Mouse (Mus musculus) heart, postnatal 0 days (tissue): ENCODE data around the gene Bcat1. TPM values are rescaled to one million over a fixed set of nuclear protein-coding genes. Genes with fewer than 3 reads are reported as not detected.

Experiments
- ATAC-seq: fragments of 200-750 bp; cut with Nextera tagmentation; 2 replicates; pipeline ENCODE4 v1.8.0; 2017; ENCODE audit warnings: low read depth, moderate number of reproducible peaks, moderate library complexity; ENCODE audit not compliant: insufficient read depth
- DNase-seq: peaks from one replicate; pipeline ENCODE4 v3.0.0-alpha.2; 2016; ENCODE audit warnings: low spot score
- H3K27ac ChIP-seq: fragments of 300-500 bp; sonication (generic); 2 replicates; pipeline ENCODE4 v1.5.1; 2014; ENCODE audit warnings: low read depth, mild to moderate bottlenecking
- H3K27me3 ChIP-seq: fragments of 300-500 bp; sonication (generic); 2 replicates; pipeline ENCODE4 v1.6.1; 2014; ENCODE audit warnings: low read length, mixed read lengths; ENCODE audit not compliant: control insufficient read depth, insufficient read depth
- H3K36me3 ChIP-seq: fragments of 300-500 bp; sonication (generic); replicated peaks from 2 replicates; pipeline ENCODE4 v1.6.1; 2014; ENCODE audit warnings: low read length, mixed read lengths; ENCODE audit not compliant: control insufficient read depth, insufficient read depth
- H3K4me1 ChIP-seq: fragments of 300-500 bp; sonication (generic); 2 replicates; pipeline ENCODE4 v1.6.1; 2014; ENCODE audit warnings: antibody characterized with exemption; ENCODE audit not compliant: control insufficient read depth, insufficient read depth
- H3K4me2 ChIP-seq: fragments of 300-500 bp; sonication (generic); 2 replicates; pipeline ENCODE4 v1.6.1; 2014; ENCODE audit warnings: low read depth, mild to moderate bottlenecking, low read length, moderate library complexity
- H3K4me3 ChIP-seq: fragments of 300-500 bp; sonication (generic); 2 replicates; pipeline ENCODE4 v1.5.1; 2014; ENCODE audit warnings: low read depth, low read length
- H3K9ac ChIP-seq: fragments of 300-500 bp; sonication (generic); replicated peaks from 2 replicates; pipeline ENCODE4 v1.6.1; 2014; ENCODE audit warnings: low read depth, low read length, mixed read lengths
- H3K9me3 ChIP-seq: fragments of 300-500 bp; sonication (generic); replicated peaks from 2 replicates; pipeline ENCODE4 v1.6.1; 2016; ENCODE audit warnings: low read length; ENCODE audit not compliant: control insufficient read depth
- CTCF ChIP-seq: IDR thresholded peaks from 2 replicates; pipeline ENCODE4 v1.5.1; 2016; ENCODE audit warnings: antibody characterized with exemption, control low read depth, low read depth
- EP300 ChIP-seq: IDR thresholded peaks from 2 replicates; pipeline ENCODE4 v1.6.1; 2016; ENCODE audit warnings: antibody characterized with exemption, low read depth
- WGBS: fragments of 180-500 bp; shearing (Covaris S2); extraction: QIAGEN DNeasy Blood & Tissue Kit; methylation state at CpG from one replicate; pipeline ENCODE4 v1.1.7; 2014; 5-methylcytosine and 5-hydroxymethylcytosine counted together
- polyA plus RNA-seq: library from polyadenylated mRNA; unstranded; fragments of >200 nt; fragmentation: Nextera tagmentation; extraction: Ambion mirVana; gene quantifications from 2 replicates; pipeline ENCODE4 v1.2.1, GENCODE M21; 2015
- total RNA-seq: library from RNA; depleted of rRNA; stranded (reverse); fragments of >200 nt; gene quantifications from 2 replicates; pipeline ENCODE4 v1.2.3, GENCODE M21; 2014; ENCODE audit warnings: low replicate concordance

The Bcat1 gene
- total and polyA plus RNA-seq, 2 experiments from 2014 or later: 0.94 to 2.6 TPM

DNA sequence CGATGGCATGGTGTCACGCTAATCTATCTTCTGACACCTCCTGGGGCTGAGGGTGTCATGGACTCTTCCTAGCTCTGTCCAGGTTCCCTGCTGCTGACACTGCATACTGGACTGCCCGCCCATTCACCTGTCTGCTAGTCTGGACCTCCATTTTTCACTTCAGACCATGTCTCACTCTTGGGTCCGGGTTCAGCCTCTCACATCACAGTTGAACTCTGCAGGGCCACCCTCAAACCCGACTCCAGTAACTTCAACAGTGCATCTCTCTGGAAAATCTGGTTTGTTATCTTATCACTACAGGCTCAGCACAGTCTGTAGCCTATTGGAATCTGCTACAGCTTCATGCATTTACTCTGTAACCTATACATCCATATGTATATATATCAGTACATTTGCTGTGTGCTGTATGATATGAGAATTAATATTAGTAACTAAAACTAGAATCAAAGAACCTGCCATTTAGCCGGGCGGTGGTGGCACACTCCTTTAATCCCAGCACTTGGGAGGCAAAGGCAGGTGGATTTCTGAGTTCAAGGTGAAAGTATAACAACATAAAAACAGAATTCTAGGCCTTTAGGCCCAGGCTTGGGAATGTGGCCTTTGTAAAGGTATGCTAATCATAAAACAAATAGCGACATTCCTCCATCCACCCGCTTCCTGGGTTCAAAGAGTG is 3.2 kb upstream of the Bcat1 start:
- Histone ChIP-seq H3K4me1 (peaks cover 9% of the 10 kb centered on the region; the same call in 1 of the 2 replicates), H3K27ac (no peak overlapping the region), H3K4me2 (no peak overlapping the region), H3K4me3 (no peak overlapping the region), H3K9ac (no peak overlapping the region), H3K27me3 (peaks cover 28% of the 10 kb centered on the region), H3K36me3 (no peaks in the 10 kb centered on the region), H3K9me3 (no peaks in the 10 kb centered on the region)
- no peak for TF ChIP-seq EP300
- TF ChIP-seq CTCF: no peak
- no peak for ATAC-seq
- DNase-seq: no peak
- WGBS: 67% methylated on average over 8 of the region's 9 CpGs

DNA sequence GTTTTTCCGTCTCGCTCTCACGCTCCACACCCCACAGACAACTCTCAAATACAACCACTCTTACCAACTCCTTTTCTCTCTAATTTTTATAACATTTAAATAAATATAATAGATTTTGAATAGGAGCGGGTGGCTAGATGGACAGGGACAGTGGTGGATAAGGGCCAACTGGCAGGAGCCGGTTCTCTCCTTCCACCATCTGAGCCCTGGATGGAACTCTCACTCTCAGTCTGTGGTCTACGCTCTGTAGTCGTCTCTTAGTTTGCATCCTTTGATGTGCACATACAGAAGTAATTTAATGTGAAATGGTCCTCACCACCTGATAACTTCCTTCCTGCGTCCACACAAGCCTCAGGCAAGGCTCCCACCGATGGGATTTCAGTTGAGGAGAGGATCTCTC is 302 bp upstream of the Bcat1 start:
- Histone ChIP-seq H3K9me3 (no peaks in the 10 kb centered on the region), H3K27ac (no peak overlapping the region), H3K9ac (no peak overlapping the region), H3K36me3 (no peaks in the 10 kb centered on the region), H3K4me1 (peaks cover 9% of the 10 kb centered on the region; the same call in 1 of the 2 replicates), H3K4me3 (peak overlapping the region; percentile 41; the same call in 1 of the 2 replicates), H3K27me3 (peaks cover 39% of the 10 kb centered on the region), H3K4me2 (peak overlapping the region; percentile 65)
- ATAC-seq (no peak), DNase-seq (no peak)
- 28% methylated on average over 9 of the region's 9 CpGs for WGBS
- TF ChIP-seq CTCF: no peak
- TF ChIP-seq EP300: no peak

DNA sequence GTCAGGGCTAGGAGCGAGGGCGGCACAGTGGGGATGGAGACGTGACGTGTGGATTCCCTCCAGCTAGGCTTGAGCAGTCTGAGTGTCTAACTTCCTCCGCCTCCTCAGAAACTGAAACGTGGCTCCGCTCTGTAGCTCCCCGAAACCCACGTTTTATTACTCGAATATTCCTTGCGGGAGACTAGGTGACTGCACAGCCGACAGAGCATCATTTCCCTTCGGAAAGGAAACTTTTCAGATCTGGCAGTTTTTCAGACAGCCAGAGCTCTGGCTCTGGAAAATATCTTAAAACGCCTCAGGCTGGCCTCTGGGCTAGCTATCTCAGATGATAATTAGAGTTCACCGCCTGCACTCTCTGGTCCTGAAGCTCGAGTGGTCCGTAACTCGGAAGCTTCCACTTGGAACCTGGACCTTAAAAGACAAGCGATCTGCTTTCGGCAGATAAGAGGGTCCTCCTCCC is 866 bp downstream of the Bcat1 start:
- H3K4me3 ChIP-seq: peak overlapping the region; percentile 41
- no peaks in the 10 kb centered on the region for H3K36me3 ChIP-seq
- H3K9me3 ChIP-seq: no peaks in the 10 kb centered on the region
- WGBS: 2% methylated on average over 20 of the region's 20 CpGs
- H3K9ac ChIP-seq: 0 out of 2 replicates have a peak overlapping the region, but pooled peaks have one; percentile 22
- peak overlapping the region; percentile 65 for H3K4me2 ChIP-seq
- ATAC-seq (no peak), DNase-seq (no peak)
- TF ChIP-seq EP300 (no peak), CTCF (no peak)
- H3K4me1 ChIP-seq: peaks cover 9% of the 10 kb centered on the region; the same call in 1 of the 2 replicates
- H3K27me3 ChIP-seq: peaks cover 39% of the 10 kb centered on the region
- H3K27ac ChIP-seq: no peak overlapping the region

DNA sequence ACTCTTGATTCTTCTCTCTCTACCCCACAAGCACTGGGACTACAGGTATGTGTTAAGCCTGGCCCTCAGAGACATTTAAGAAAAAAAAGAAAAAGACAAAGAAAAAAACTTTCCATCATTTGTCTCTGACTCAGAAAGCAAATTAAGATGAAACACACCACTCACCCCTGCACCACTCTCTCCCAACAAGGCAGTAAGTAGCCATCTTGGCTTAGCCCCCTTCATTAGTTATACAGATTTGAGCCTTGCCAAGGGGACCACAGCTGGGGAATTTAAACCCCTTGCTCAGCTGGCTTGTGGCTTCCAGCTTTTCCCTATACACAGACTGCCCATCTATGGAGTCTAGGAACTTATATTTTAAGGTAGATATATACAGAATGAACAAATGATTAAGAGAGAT is 1.5 kb downstream of the Bcat1 start:
- no peaks in the 10 kb centered on the region for H3K9me3 ChIP-seq
- DNase-seq: no peak
- no peak for ATAC-seq
- no peak overlapping the region for H3K4me3 ChIP-seq
- H3K4me2 ChIP-seq: no peak overlapping the region
- no peaks in the 10 kb centered on the region for H3K36me3 ChIP-seq
- H3K27ac ChIP-seq: no peak overlapping the region
- H3K9ac ChIP-seq: no peak overlapping the region
- no peak for TF ChIP-seq CTCF
- no peak for TF ChIP-seq EP300
- peaks cover 9% of the 10 kb centered on the region; the same call in 1 of the 2 replicates for H3K4me1 ChIP-seq
- peaks cover 39% of the 10 kb centered on the region for H3K27me3 ChIP-seq

DNA sequence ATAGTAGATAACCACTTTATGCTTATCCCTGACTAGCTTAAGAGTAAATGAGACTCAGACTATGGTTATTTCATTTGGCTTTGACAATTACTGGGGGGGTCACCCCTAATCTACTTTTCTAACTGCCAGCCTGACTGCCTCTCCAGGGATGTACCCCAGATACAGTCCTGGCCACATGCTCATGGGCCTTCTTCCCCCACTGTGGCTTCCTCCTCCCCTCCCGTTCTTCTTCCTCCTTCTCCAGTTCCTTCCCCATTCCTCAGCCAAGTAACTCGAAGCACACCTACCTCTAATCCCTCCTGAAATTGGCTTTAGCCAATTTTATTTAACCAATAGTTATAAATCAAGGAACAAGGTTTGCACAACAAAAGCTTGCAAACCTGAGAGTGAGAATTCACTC is 6.1 kb downstream of the Bcat1 start:
- DNase-seq: no peak
- no peaks in the 10 kb centered on the region for H3K4me1 ChIP-seq
- no peak for ATAC-seq
- 72% methylated on average over 2 of the region's 2 CpGs for WGBS
- no peak overlapping the region for H3K9ac ChIP-seq
- peaks cover 16% of the 10 kb centered on the region for H3K27me3 ChIP-seq
- H3K4me2 ChIP-seq: no peak overlapping the region
- H3K36me3 ChIP-seq: no peaks in the 10 kb centered on the region
- TF ChIP-seq CTCF: no peak
- TF ChIP-seq EP300: no peak
- no peak overlapping the region for H3K4me3 ChIP-seq
- no peak overlapping the region for H3K27ac ChIP-seq
- no peaks in the 10 kb centered on the region for H3K9me3 ChIP-seq

DNA sequence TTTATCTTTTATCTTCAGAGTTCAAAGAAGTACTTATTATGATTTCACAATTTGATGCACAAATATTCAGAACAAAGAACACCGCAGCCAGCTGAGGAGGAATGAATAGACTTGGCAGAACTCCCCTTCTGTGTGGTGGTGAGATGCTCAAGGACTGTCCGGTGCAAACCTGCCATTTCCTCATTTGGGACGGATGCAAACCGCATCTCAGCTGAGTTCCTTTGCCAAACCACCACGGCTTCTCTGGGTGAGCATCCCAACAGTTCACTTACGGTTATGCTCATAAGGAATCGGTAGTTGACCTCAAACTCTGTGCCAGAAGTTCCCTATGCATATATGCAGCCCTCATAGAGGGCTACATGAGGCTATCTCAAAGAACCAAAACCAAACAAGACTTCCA is 6.6 kb downstream of the Bcat1 start:
- H3K4me3 ChIP-seq: no peak overlapping the region
- DNase-seq (no peak), ATAC-seq (no peak)
- TF ChIP-seq CTCF (no peak), EP300 (no peak)
- no peaks in the 10 kb centered on the region for H3K9me3 ChIP-seq
- H3K4me1 ChIP-seq: no peaks in the 10 kb centered on the region
- no peak overlapping the region for H3K4me2 ChIP-seq
- WGBS: 90% methylated on average over 7 of the region's 7 CpGs
- H3K36me3 ChIP-seq: no peaks in the 10 kb centered on the region
- H3K27ac ChIP-seq: no peak overlapping the region
- H3K27me3 ChIP-seq: peaks cover 12% of the 10 kb centered on the region
- H3K9ac ChIP-seq: no peak overlapping the region
